Mouse (Mus musculus) lung, embryonic 14.5 days (tissue): ENCODE measurements at regions not wholly inside any gene's neighbourhood (a gene's known extent, or its start where the extent isn't known, plus 50 kb on each side); places are given as distances from the start of the nearest gene placed in this dataset.

ENCODE experiments used
- ATAC-seq: fragments of 200-750 bp; cut with Nextera tagmentation; 2 replicates; pipeline ENCODE4 v1.8.0; 2017; ENCODE audit warnings: mild to moderate bottlenecking, moderate TSS enrichment, moderate library complexity; ENCODE audit not compliant: insufficient read depth
- DNase-seq: peaks from one replicate; pipeline ENCODE4 v3.0.0-alpha.2; 2015
- H3K27ac ChIP-seq: fragments of 300-500 bp; sonication (generic); 2 replicates; pipeline ENCODE4 v1.5.1; 2014; ENCODE audit warnings: low read depth, mild to moderate bottlenecking, moderate library complexity
- H3K27me3 ChIP-seq: fragments of 300-500 bp; sonication (generic); 2 replicates; pipeline ENCODE4 v1.6.1; 2014; ENCODE audit warnings: low read length, control low read depth; ENCODE audit not compliant: insufficient read depth
- H3K36me3 ChIP-seq: fragments of 300-500 bp; sonication (generic); 2 replicates; pipeline ENCODE4 v1.6.1; 2014; ENCODE audit warnings: control low read depth; ENCODE audit not compliant: insufficient read depth
- H3K4me1 ChIP-seq: fragments of 300-500 bp; sonication (generic); 2 replicates; pipeline ENCODE4 v1.6.1; 2014; ENCODE audit warnings: antibody characterized with exemption, control low read depth; ENCODE audit not compliant: insufficient read depth
- H3K4me2 ChIP-seq: fragments of 300-500 bp; sonication (generic); 2 replicates; pipeline ENCODE4 v1.6.1; 2014; ENCODE audit warnings: mild to moderate bottlenecking
- H3K4me3 ChIP-seq: fragments of 300-500 bp; sonication (generic); 2 replicates; pipeline ENCODE4 v1.5.1; 2014; ENCODE audit warnings: low read depth, low read length
- H3K9ac ChIP-seq: fragments of 300-500 bp; sonication (generic); 2 replicates; pipeline ENCODE4 v1.6.1; 2014
- H3K9me3 ChIP-seq: fragments of 300-500 bp; sonication (generic); 2 replicates; pipeline ENCODE4 v1.6.1; 2016; ENCODE audit warnings: low read depth, low read length, control low read depth
- CTCF ChIP-seq: IDR thresholded peaks from 2 replicates; pipeline ENCODE4 v1.5.1; 2016; ENCODE audit warnings: antibody characterized with exemption, low read depth
- WGBS: fragments of 180-500 bp; shearing (Covaris S2); extraction: QIAGEN DNeasy Blood & Tissue Kit; methylation state at CpG from one replicate; pipeline ENCODE4 v1.1.7; 2014; 5-methylcytosine and 5-hydroxymethylcytosine counted together

GRCm38 (mm10) chr13:34800906-34801305, 66.3 kb downstream of the Fam50b start:
- Histone ChIP-seq H3K4me2 (no peak overlapping the region), H3K27ac (no peak overlapping the region), H3K27me3 (no peaks in the 10 kb centered on the region), H3K36me3 (no peaks in the 10 kb centered on the region), H3K4me1 (no peaks in the 10 kb centered on the region), H3K9ac (no peak overlapping the region), H3K4me3 (no peak overlapping the region), H3K9me3 (no peaks in the 10 kb centered on the region)
- TF ChIP-seq CTCF = no peak
- DNase-seq (peak; percentile 24), ATAC-seq (no peak)
- WGBS = 58% methylated on average over 5 of the region's 5 CpGs

DNA sequence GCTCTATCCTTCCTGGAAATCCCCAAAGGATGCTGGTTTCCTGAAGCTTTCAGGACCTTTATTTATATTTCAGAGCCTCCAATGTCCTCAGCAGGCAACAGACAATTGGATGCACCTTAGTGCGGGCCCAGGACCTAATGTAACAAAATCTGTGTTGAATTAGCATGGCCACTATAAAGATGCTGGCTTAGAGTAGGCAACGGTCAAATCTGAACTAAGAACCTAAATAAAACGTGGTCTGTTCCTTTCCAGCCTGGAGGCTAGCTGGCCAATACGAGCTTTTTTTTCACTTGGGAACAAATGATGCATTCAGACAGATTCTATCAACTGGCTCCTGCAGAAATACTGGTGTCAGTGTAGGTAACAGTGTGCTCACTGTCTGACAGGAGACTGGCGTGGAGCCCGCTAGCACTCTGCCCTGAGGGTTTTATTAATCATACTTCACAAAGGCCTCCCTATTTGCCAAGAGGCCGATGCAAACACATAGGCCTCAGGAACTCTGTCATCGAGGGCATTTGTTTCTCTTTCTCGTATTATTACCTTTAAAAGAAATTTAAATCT, 68.5 kb upstream of the Prpf4b start:
- no peak overlapping the region for H3K4me3 ChIP-seq
- ATAC-seq (no peak), DNase-seq (peak; percentile 46)

DNA sequence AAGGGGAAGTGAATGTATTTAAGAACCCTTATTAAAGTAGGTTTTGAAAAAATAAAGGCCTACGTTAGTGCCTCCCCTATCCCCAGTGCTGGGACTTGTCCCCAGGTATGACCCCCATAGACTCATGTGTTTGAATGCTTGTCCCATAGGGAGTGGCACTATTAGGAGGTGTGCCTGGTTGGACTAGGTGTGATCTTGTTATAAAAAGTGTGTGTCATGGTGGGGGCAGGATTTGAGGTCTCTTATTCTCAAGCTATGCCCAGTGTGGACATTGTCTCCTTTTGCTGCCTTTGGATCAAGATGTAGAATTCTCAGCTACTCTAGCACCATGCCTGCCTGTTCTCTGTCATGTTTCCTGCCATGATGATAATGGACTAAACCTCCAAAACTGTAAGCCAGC, 65.6 kb upstream of the Prpf4b start:
- Histone ChIP-seq H3K4me3 (no peak overlapping the region), H3K4me2 (no peak overlapping the region), H3K4me1 (peaks cover 5% of the 10 kb centered on the region), H3K27me3 (no peaks in the 10 kb centered on the region), H3K27ac (no peak overlapping the region), H3K9ac (no peak overlapping the region), H3K9me3 (peaks cover 3% of the 10 kb centered on the region; the same call in 1 of the 2 replicates), H3K36me3 (no peaks in the 10 kb centered on the region)
- WGBS = 96% methylated on average over 1 of the region's 1 CpGs
- no peak for ATAC-seq
- TF ChIP-seq CTCF = no peak
- DNase-seq = no peak

More for the DNA sequence above, 68.5 kb upstream of the Prpf4b start:
- Histone ChIP-seq H3K9ac (no peak overlapping the region), H3K27ac (no peak overlapping the region), H3K9me3 (no peaks in the 10 kb centered on the region), H3K36me3 (no peaks in the 10 kb centered on the region), H3K4me1 (no peaks in the 10 kb centered on the region), H3K27me3 (no peaks in the 10 kb centered on the region), H3K4me2 (no peak overlapping the region)
- WGBS = 48% methylated on average over 9 of the region's 9 CpGs
- no peak for TF ChIP-seq CTCF

- no peak overlapping the region for H3K4me3 ChIP-seq
- no peaks in the 10 kb centered on the region for H3K27me3 ChIP-seq
- peak overlapping the region; percentile 26; the same call in 1 of the 2 replicates for H3K9ac ChIP-seq
- H3K27ac ChIP-seq = peak overlapping the region; percentile 71
- no peaks in the 10 kb centered on the region for H3K36me3 ChIP-seq
- WGBS = 12% methylated on average over 18 of the region's 18 CpGs
- peak; percentile 78 for DNase-seq
- peaks cover 3% of the 10 kb centered on the region; the same call in 1 of the 2 replicates for H3K9me3 ChIP-seq
- no peak for TF ChIP-seq CTCF
- H3K4me2 ChIP-seq = peak overlapping the region; percentile 51
- peak; percentile 88 for ATAC-seq
- peaks cover 16% of the 10 kb centered on the region for H3K4me1 ChIP-seq
Measured at GRCm38 (mm10) chr13:34814161-34815056, 60.7 kb upstream of the Prpf4b start.

DNA sequence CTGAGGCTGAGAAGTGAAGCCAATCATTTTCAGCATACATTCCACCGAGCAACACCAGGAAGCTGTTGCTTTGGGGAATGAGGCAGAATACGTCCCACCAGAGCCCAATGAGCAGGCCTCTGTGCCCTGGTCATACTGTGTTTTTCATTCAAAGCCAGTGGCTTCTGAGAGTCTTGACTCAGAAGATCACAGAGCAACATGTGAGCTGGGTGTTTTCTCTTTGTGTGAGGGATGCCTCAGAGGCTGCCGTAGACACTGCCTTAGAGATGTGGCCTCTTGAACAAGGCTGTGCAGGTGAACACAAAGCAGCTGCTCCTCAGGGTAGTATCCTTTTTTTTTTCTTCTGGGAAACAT, 60.1 kb upstream of the Prpf4b start:
- whole genome bisulfite sequencing = 37% methylated on average over 3 of the region's 3 CpGs
- H3K36me3 ChIP-seq = no peaks in the 10 kb centered on the region
- H3K4me1 ChIP-seq = peaks cover 16% of the 10 kb centered on the region
- TF ChIP-seq CTCF = no peak
- no peak for DNase-seq
- no peaks in the 10 kb centered on the region for H3K27me3 ChIP-seq
- H3K9ac ChIP-seq = no peak overlapping the region
- peak; percentile 62 for ATAC-seq
- no peak overlapping the region for H3K4me3 ChIP-seq
- H3K9me3 ChIP-seq = peaks cover 3% of the 10 kb centered on the region; the same call in 1 of the 2 replicates
- peak overlapping the region; percentile 71 for H3K27ac ChIP-seq
- H3K4me2 ChIP-seq = peak overlapping the region; percentile 51

- no peak for ATAC-seq
- Histone ChIP-seq H3K9ac (no peak overlapping the region), H3K4me2 (no peak overlapping the region), H3K9me3 (no peaks in the 10 kb centered on the region), H3K4me1 (peaks cover 16% of the 10 kb centered on the region), H3K27me3 (no peaks in the 10 kb centered on the region), H3K4me3 (no peak overlapping the region), H3K36me3 (no peaks in the 10 kb centered on the region), H3K27ac (no peak overlapping the region)
- TF ChIP-seq CTCF = no peak
- peak; percentile 64 for DNase-seq
- 38% methylated on average over 5 of the region's 5 CpGs for WGBS
Measured at GRCm38 (mm10) chr13:34818211-34818610, 56.9 kb upstream of the Prpf4b start.

DNA sequence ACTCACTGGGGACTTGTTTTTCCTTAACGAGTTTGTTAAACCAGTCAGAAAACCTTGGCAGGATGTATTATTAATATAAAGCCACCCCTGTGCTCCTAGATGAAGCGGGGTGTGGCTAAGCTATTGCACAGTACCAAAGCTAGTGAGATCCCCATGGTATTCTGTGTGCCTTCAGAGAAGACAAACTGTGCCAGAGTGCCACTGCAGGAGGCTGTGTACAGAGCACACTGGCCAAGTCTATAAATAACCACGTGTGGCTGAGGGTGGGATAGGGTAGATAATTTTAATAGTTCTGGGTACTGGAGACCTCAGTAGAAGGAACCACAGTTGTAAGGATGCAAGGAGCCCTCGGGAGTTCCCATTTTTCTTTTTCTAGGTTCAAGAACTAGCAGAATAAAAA, 54.7 kb upstream of the Prpf4b start:
- no peak for DNase-seq
- H3K4me2 ChIP-seq = no peak overlapping the region
- no peaks in the 10 kb centered on the region for H3K9me3 ChIP-seq
- no peak overlapping the region for H3K27ac ChIP-seq
- peaks cover 3% of the 10 kb centered on the region; the same call in 1 of the 2 replicates for H3K4me1 ChIP-seq
- no peak for ATAC-seq
- no peak for TF ChIP-seq CTCF
- no peaks in the 10 kb centered on the region for H3K27me3 ChIP-seq
- WGBS = 72% methylated on average over 4 of the region's 4 CpGs
- no peaks in the 10 kb centered on the region for H3K36me3 ChIP-seq
- H3K9ac ChIP-seq = no peak overlapping the region
- H3K4me3 ChIP-seq = no peak overlapping the region
